Comparison of ENCODE assay signal across 31 mouse cellular contexts in the genomic region with DNA sequence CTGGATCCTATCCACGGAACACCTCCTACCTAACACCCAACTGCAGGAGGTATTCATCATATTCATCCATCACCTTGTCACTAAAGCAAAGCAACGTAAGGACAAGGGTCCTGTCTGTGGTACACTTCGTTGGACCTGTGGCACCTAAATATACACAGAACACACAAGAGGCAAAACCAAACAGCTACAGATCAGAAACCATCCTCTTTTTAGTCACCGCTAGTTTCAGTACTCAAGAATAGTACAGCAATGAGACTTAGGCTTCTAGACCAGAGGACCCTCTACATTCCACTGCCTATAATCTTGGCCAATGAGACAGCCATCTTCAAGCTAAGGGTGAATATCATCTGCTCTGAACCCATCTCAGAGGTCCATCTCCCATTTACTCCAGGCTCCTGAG.
"Had no signal": no experiment of that assay in that cellular context is flagged by ENCODE, and none has a peak within 500 bp of the region (broad histone marks: within the 10 kb centered on the region; RNA-seq: fewer than 3 reads in every experiment).

No protein-coding gene starts in this region.

- DNase-seq: heart, postnatal 10 days; heart, postnatal 14 days; heart, postnatal 36 days; heart, postnatal 4 days; kidney, adult 11 months; kidney, adult 18-20 months; kidney, adult 2 months; kidney, adult 8-10 months; kidney, adult 9 months; kidney, postnatal 10 days; kidney, postnatal 14 days; kidney, postnatal 25 days; kidney, postnatal 36 days; kidney, postnatal 4 days; layer of hippocampus, adult 9-11 months; layer of hippocampus, postnatal 36 days had no signal

- H3K27ac ChIP-seq: heart, embryonic 13.5 days; heart, embryonic 15.5 days; hindbrain, embryonic 10.5 days; hindbrain, embryonic 12.5 days; hindbrain, embryonic 13.5 days; hindbrain, embryonic 14.5 days; hindbrain, embryonic 15.5 days; hindbrain, postnatal 0 days; intestine, embryonic 15.5 days; kidney, embryonic 15.5 days; kidney, postnatal 0 days; layer of hippocampus, adult 2 months; left cerebral cortex, adult 2 months had no signal

- H3K9ac ChIP-seq: heart, embryonic 12.5 days; heart, embryonic 13.5 days; heart, embryonic 15.5 days; hindbrain, embryonic 12.5 days; hindbrain, embryonic 13.5 days; hindbrain, embryonic 14.5 days; hindbrain, embryonic 15.5 days; intestine, embryonic 15.5 days; kidney, embryonic 15.5 days had no signal

- H3K4me2 ChIP-seq: heart, embryonic 11.5 days; heart, embryonic 12.5 days; heart, embryonic 13.5 days; heart, embryonic 15.5 days; hindbrain, embryonic 12.5 days; hindbrain, embryonic 13.5 days; hindbrain, embryonic 14.5 days; hindbrain, embryonic 15.5 days; intestine, embryonic 15.5 days; kidney, embryonic 15.5 days had no signal

- H3K27me3 ChIP-seq: heart, embryonic 12.5 days; heart, embryonic 13.5 days; heart, embryonic 15.5 days; hindbrain, embryonic 12.5 days; hindbrain, embryonic 13.5 days; hindbrain, embryonic 15.5 days; intestine, embryonic 15.5 days; kidney, embryonic 15.5 days had no signal

- H3K4me3 ChIP-seq: heart, embryonic 12.5 days; heart, embryonic 13.5 days; heart, embryonic 15.5 days; hindbrain, embryonic 10.5 days; hindbrain, embryonic 12.5 days; hindbrain, embryonic 13.5 days; hindbrain, embryonic 15.5 days; intestine, embryonic 15.5 days; kidney, embryonic 15.5 days; layer of hippocampus, adult 2 months; left cerebral cortex, adult 2 months had no signal

- H3K9me3 ChIP-seq: heart, embryonic 12.5 days; heart, embryonic 13.5 days; heart, embryonic 15.5 days; hindbrain, embryonic 10.5 days; hindbrain, embryonic 12.5 days; hindbrain, embryonic 13.5 days; hindbrain, embryonic 15.5 days; intestine, embryonic 15.5 days; kidney, embryonic 15.5 days had no signal

- H3K4me1 ChIP-seq: heart, embryonic 12.5 days; heart, embryonic 13.5 days; heart, embryonic 15.5 days; hindbrain, embryonic 10.5 days; hindbrain, embryonic 12.5 days; hindbrain, embryonic 13.5 days; hindbrain, embryonic 15.5 days; intestine, embryonic 15.5 days; kidney, embryonic 15.5 days had no signal
